Mouse (Mus musculus): ENCODE measurements around the gene Capns1.

DNA sequence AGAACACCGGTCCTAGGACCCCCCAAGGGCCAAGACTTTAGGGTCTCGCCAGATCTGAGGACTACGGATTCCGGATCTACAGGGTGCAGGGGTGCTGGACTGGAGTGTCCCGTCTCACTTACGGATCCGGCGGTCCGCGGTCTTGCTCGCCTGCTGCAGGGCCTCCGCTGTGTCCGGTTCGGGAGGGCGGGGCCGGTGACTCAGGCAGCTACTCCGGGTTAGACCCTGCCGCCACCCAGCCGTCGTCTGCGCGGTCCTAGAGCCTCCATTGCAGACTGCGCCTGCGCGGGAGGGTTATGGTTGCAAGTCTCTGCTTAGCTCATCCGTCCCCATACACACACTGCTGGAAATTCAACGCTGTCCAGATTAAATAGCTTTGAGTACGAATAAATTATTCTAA lies 3.7 kb downstream of the Capns1 start:
- no peak for TF ChIP-seq EP300 (optimal IDR thresholded peaks at IDR 0.05)
- no peak for TF ChIP-seq CTCF (IDR thresholded peaks at IDR 0.05; ENCODE audit: low read depth)

All from stomach, postnatal 0 days (tissue).